Mouse (Mus musculus): Measurements from ENCODE around the gene Sars2.

DNA sequence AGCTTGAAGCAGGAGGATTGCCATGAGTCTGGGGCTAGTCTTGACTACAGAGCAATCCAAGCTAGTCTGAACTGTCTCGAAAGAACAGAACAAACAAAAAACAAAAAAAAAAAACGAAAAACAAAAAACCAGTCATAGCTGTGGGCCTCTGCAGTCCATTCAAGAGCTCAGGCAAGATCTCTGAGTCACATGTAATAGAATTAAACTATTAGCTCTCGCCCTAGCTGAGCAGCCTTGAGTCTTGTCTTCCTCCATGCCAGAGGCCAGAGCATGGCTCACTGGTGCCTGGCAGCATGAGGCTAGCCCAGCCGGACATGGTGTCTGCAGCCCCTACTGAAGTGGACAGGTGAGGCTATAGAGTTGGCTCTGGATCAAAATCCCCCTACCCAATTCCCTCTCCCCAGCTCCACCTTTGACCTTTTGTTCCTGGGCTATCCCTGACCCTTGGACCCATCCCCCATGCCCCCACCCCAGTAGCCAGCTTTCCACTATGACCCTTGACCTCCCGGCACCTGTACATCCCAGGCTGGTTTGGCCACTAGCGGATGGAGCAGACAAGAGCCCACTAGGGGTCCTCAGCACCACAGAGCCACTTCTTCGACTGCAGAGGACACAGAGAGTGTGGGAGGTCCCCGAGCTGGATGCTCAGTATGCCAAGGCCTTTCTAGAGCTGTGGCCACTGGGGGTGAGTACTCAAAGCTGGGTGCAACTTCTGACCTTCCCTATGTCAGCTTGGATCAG is 48.4 kb downstream of the Sars2 start:
- TF ChIP-seq CTCF (IDR thresholded peaks at IDR 0.05; ENCODE audit: borderline replicate concordance, insufficient read depth, low read length) (no peak), POLR2A (IDR thresholded peaks at IDR 0.05; ENCODE audit: low read depth, low read length) (no peak)
